Mouse (Mus musculus): ENCODE results near the gene Fam83g.
A peak's percentile ranks its signal among the peaks of the same experiment; 100 is the strongest.
"Not testable (repeated sequence)": the region's sequence is repeated elsewhere in the genome, so short reads cannot be mapped to it uniquely, and the experiment has no call there.

Fam83g gene

GRCm38 (mm10) chr11:61683907-61684731, at the start of gene Fam83g:
TSS of gene Fam83g (plus strand) at chr11:61684091.
- peak; percentile 86 for DNase-seq

DNA sequence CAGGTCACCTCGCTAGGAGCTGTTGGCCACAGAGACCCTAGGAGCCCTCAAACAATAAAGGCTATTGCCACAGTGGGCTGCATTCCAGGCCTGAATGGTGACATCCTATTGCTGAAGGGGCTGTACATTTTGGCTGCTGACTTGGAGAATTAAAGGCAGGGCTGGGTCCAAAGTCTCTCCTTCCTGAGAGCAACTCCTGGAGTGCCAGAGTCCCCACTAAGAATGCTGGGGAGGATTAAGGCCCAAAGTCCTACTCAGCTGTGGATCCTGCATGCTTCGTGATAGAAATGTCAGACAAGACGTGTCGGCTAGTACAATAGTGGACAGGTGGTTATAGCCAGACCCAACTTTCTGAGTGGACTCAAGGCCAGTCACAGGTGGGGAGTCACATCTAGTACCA, 47.6 kb upstream of the Fam83g start:
- DNase-seq: not testable (repeated sequence)

DNA sequence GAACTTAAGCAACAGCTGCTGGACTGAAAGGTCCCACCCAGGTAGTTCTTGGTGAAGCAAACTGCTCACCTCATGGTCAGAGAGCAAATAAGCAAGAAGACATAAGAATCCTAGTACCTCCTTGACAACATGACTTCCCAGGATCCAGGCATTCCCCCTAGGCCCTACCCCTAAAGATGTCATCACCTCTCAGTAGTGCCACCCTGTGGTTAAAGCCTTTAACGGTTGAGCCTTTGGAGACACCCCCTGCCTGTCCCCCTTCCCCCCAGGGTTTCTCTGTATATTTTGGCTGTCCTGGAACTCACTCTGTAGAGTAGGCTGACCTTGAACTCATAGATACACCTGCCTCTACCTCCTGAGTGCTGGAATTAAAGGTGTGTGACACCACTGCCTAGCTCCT, 46.5 kb upstream of the Fam83g start:
- DNase-seq: no peak

GRCm38 (mm10) chr11:61637856-61638255, 46.0 kb upstream of the Fam83g start:
- no peak for DNase-seq

DNA sequence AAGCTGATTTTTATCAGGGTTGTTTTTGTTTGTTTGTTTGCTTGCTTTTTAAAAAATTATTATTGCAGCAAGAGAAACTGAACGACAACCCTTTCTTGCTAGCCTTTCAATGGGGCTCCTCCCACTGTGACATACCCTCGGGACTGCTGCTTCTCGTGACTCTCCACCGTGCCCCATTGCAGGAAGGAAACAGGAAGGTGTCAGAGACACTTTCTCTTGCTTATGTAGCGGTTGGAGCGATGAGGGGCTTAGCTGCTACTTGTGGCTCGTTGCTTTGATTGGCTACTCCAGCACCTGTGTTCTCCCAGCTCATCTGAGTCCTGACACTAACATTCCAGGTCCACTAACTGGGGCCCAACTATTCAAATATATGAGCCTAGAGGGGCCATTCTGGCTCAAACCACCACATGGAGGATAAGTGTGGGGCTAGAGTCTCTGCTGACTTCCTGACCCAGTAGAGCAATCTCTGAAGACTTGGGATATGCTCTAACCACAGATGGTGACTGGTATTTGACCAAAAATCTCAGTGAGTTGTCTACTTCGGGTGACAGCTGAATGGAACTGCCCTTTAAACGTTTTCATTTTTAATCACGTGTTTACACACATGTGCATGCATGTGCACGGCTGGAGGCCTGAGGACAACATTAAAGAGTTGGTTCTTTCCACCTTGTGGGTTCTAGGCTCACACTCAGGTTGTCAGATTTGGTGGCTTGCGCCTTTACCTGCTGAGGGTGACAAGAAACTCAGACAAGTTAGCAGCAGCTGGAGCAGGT, 44.9 kb upstream of the Fam83g start:
- DNase-seq: no peak

DNA sequence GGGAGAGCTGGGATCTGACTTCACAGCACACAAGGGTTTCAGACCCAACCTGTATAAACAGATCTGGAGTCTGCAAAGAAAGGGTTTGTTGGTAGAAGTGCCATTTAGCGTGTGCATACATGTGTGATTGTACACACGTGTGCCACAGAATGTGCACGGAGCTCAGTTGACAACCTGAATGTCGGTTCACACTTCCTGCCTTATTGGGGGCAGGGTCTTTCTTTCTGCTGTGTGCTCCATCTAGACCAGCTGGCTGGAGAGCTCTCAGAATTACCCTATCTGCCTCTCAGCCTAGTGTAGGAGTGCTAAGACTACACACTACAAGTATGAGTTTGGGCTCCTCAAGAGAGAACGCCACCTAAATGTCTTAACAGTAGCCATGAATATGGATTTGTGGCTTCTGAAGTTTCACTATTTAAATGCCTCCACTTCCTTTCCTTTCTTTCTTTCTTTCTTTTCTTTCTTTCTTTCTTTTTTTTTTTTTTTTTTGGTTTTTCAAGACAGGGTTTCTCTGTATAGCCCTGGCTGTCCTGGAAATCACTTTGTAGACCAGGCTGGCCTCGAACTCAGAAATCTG, 44.2 kb upstream of the Fam83g start:
- no peak for DNase-seq

- DNase-seq: not testable (repeated sequence)
Observed at GRCm38 (mm10) chr11:61640585-61640984, 43.3 kb upstream of the Fam83g start.

DNA sequence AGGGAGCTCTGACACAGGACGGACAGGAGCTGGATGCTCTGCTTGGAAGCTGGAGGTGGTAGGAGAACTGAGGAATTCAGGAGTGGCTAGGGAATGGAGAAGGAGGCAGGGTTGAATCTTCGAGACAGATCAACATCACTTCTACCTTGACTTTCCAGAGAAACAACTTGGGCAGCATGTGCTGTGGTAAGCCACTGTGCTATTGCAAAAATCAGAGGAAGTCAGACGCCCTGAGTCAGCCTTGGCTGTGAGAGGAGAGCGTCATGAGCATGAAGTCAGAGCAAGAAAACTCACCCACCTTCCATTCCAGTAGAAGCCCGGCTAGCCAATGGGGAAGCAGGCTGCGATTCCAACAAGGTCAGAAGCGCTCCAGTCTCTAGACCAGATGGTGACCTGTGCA, 41.8 kb upstream of the Fam83g start:
- no peak for DNase-seq

- no peak for DNase-seq
Observed at GRCm38 (mm10) chr11:61643184-61643961, 40.5 kb upstream of the Fam83g start.

DNA sequence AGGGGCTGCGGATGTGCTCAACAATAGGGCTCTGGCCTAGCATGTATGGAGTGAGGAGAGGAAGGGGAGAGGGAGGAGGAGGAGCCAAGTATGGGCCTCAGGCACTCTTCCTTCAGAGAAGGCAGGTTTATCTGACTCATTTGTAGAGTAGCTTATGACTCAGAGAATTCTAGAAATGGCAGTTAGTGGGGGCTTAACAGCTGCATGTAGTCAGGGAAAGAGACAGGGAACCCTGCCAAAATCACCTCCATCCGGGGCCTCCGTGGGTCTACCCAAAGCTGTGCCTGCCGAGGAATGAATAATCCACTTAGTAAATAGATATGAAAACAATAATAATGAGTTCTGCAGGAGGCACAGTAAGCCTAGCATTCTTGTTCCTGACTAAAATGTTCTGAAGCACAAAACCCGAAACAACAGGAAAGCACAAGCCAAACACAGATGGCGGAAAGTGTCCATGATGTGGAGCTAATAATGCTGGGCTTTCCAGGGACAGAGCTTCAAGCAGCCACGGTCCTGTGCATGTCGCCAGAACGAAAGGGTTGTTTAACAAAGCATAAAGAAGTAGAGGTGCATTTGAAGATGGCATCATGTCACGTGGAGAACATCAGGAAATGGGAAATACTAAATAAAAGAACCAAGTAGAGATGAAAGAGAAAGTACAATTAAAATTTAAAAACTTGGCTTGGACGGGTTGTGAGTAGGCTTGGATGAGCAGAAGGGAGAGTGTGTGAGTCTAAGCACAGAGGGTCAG, 39.1 kb upstream of the Fam83g start:
- no peak for DNase-seq

DNA sequence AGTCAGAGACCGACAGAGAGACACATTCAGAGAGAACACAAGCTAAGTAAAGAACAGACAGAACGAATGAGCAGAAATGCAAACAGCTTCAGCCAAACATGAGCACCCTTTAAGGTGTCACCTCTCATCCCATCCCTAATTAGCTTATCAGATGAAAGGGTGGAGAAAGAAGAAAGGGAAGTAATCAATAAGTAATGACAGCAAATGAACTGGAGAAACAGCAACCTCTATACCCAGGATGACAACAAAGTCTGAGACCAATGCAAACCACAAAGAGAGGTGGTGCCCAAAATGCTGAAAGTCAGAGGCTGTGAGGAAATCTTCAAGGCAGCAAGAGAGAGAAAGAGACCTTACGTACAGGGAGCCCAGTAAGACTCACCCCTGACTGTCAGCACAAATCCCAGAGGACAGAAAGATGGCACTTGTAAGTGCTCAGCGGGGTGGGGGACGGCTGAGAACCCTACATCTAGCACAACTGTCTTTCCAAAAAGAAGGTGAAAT, 38.5 kb upstream of the Fam83g start:
- DNase-seq: no peak

DNA sequence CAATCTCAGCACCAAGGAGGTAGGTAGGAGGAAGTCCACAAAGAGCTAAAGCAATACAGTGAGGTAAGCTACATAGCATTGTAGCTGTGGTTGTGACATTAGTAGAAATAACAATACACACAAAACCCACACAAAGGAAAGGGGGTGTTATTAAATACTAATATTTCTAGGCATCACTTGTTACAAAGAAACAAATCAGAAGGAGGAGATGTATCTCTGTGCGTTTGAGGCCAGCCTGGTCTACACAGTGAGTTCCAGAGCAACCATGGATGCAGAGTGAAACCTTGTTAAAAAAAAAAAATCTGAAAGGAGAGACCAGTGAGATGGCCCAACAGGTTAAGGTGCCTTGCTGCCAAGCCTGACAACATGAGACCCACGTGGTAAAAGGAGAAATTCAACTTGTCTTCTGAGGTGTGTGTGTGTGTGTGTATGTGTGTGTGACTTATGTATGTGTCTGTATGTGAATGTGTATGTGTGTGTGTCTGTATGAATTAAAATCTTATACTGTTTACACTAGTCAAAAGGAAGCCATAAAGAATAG, 37.3 kb upstream of the Fam83g start:
- DNase-seq: no peak

DNA sequence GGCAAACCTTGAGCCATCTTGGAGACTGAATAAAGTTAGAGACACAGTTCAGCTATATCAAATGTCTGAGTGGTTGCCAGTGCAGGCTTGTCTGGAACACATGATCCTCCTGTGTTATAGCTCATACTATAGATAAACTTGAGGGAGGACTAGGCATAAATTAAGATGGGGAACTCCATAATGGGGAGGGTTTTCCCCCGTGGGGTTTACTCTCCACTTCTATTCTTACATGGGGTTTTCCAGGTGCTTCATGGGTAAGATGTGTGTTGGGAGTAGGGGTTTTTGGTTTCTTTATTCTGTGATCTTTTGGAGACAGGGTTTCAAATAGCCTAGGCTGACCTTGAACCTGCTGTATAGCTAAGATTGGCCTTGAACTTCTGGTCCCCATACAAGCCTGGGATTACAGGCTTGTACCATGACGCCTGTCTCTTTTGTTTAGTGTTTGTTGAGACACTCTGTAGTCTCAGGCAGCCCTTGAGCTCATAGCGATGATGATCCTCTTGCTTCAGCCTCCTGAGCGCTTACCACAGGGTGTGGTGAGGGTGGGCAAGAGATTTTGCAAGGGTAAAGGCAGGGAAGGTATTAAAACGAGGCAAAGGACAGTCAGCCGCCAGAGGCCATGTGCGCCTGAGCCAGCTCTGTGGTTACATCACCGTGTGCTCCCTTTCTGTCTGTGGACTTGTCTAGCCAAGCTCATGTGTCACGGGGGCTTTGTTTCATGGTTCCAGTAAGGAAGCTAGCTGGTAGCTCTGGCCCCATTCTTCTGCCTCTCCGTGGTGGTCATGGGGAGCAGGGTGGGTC, 36.6 kb upstream of the Fam83g start:
- no peak for DNase-seq

- DNase-seq: peak; percentile 51
Observed at GRCm38 (mm10) chr11:61647956-61648748, 35.7 kb upstream of the Fam83g start.

- no peak for DNase-seq
Observed at GRCm38 (mm10) chr11:61648749-61649115, 35.2 kb upstream of the Fam83g start.

DNA sequence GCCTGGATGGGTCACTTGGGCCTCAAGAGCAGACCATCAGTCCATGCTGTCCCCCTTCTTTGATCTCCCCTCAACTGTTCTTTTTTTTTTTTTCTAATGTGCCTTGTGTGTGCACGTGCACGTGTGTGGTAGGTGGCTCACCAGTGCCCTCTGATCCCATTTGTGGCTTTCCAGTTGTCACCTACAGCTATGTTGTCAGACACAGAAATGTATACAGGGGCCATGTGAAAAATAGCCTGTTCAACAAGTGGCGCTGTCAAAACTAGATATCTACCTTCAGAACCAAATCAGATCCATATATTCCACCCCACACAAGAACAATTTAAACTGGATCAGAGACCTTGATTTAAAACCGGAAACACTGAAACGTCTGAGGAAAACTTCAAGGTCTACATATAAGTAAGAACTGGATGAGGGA, 34.7 kb upstream of the Fam83g start:
- no peak for DNase-seq

GRCm38 (mm10) chr11:61649626-61650025, 34.3 kb upstream of the Fam83g start:
- DNase-seq: no peak

DNA sequence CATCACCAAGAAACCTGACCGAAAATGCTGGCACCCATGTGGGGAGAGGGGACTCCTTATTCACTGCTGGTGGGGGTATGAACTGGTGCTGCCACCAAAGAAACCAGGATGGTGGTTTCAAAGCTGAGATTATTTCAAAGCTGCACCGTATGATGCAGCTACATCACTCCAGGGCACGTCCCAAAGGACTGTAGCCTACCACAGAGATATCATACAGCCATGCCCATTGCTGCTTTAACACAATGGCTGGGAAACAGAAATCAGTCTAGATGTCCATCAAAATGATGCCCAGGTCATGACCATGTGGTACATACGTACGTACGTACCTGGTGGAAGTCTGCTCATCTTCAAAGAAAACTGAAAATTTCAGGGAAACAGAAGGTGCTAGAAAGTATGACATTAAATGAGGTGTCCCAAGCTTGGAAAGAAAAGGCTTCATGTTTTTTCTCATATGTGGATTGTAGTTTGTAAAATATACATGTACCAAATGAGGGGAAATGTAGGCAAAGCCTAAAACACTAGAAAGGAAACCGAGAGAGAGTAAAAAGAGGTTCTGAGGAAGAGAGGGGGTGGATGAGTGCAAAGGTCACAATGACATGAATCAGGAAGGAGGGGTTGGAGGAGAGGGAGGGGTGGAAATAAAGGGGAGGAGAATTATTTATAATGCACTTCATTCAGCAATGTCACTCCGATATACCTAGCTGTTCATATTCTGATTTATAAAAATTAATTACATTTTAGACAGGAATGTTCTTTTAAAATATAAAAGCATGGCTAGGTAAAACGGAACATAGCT, 33.2 kb upstream of the Fam83g start:
- DNase-seq: no peak

GRCm38 (mm10) chr11:61652216-61652615, 31.7 kb upstream of the Fam83g start:
- DNase-seq: no peak
